Mouse (Mus musculus) limb, embryonic 14.5 days (tissue): Measurements from ENCODE around the gene Cenpn. TPM values are rescaled to one million over a fixed set of nuclear protein-coding genes. Genes with fewer than 3 reads are reported as not detected.

Experiments
- ATAC-seq: fragments of 200-750 bp; cut with Nextera tagmentation; 2 replicates; pipeline ENCODE4 v1.8.0; 2017; ENCODE audit warnings: low read depth, moderate number of reproducible peaks, moderate TSS enrichment; ENCODE audit not compliant: low FRiP score
- DNase-seq: peaks from one replicate; pipeline ENCODE4 v3.0.0-alpha.2; 2015; ENCODE audit warnings: low spot score
- H3K27ac ChIP-seq: fragments of 300-500 bp; sonication (generic); replicated peaks from 2 replicates; pipeline ENCODE4 v1.5.1; 2014; ENCODE audit warnings: low read depth, mild to moderate bottlenecking, low read length, moderate library complexity, mixed read lengths
- H3K27me3 ChIP-seq: fragments of 300-500 bp; sonication (generic); 2 replicates; pipeline ENCODE4 v1.6.1; 2014; ENCODE audit warnings: low read length, mixed read lengths; ENCODE audit not compliant: control insufficient read depth, insufficient read depth
- H3K36me3 ChIP-seq: fragments of 300-500 bp; sonication (generic); 2 replicates; pipeline ENCODE4 v1.6.1; 2014; ENCODE audit warnings: mild to moderate bottlenecking, low read length, moderate library complexity, mixed read lengths; ENCODE audit not compliant: control insufficient read depth, insufficient read depth
- H3K4me1 ChIP-seq: fragments of 300-500 bp; sonication (generic); 2 replicates; pipeline ENCODE4 v1.6.1; 2014; ENCODE audit warnings: antibody characterized with exemption, low read length, mixed read lengths; ENCODE audit not compliant: control insufficient read depth, insufficient read depth
- H3K4me2 ChIP-seq: fragments of 300-500 bp; sonication (generic); replicated peaks from 2 replicates; pipeline ENCODE4 v1.6.1; 2014; ENCODE audit warnings: low read depth, mild to moderate bottlenecking, low read length, moderate library complexity; ENCODE audit not compliant: severe bottlenecking
- H3K4me3 ChIP-seq: fragments of 300-500 bp; sonication (generic); replicated peaks from 2 replicates; pipeline ENCODE4 v1.5.1; 2014; ENCODE audit warnings: low read length
- H3K9ac ChIP-seq: fragments of 300-500 bp; sonication (generic); 2 replicates; pipeline ENCODE4 v1.6.1; 2014; ENCODE audit warnings: mild to moderate bottlenecking, low read depth, low read length, moderate library complexity; ENCODE audit not compliant: severe bottlenecking
- H3K9me3 ChIP-seq: fragments of 300-500 bp; sonication (generic); 2 replicates; pipeline ENCODE4 v1.6.1; 2016; ENCODE audit warnings: low read length; ENCODE audit not compliant: control insufficient read depth
- POLR2A ChIP-seq: fragments of 200-500 bp; IDR thresholded peaks from 2 replicates; pipeline ENCODE4 v1.8.0; 2012; ENCODE audit warnings: inconsistent platforms, mild to moderate bottlenecking, moderate library complexity, borderline replicate concordance; ENCODE audit not compliant: insufficient read depth, insufficient read length; ENCODE audit errors: extremely low read depth
- WGBS: fragments of 180-500 bp; shearing (Covaris S2); extraction: QIAGEN DNeasy Blood & Tissue Kit; methylation state at CpG from one replicate; pipeline ENCODE4 v1.1.7; 2014; 5-methylcytosine and 5-hydroxymethylcytosine counted together
- polyA plus RNA-seq, 2 experiments: library from polyadenylated mRNA; depleted of rRNA in 1 of 2; stranded (reverse) in 1 of 2; unstranded in 1 of 2; fragments of >200 nt; fragmentation: Nextera tagmentation in 1 of 2; extraction: Ambion mirVana in 1 of 2; gene quantifications; 2 replicates each; pipeline versions ENCODE4 v1.2.1 to v1.2.3; 2012 to 2014

Cenpn gene
- polyA plus RNA-seq, 2 experiments, result 31.3 to 39.7 TPM

DNA sequence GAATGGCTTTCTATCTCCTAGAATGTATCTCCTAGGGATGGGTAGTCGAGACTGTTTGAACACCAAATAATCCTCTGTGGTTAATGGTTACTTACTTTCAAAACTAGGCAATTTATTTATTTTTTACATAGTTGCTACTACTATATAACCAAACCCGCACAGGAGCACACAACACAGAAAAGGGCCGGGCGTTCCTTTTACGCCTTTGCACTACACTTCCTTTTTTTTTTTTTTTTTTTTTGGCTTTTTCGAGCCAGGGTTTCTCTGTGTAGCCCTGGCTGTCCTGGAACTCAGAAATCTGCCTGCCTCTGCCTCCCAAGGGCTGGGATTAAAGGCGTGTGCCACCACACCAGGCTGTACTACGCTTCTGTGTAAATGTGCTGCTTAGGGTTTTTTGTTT lies 40.1 kb upstream of the Cenpn start:
- ATAC-seq (no peak), DNase-seq (no peak)
- Histone ChIP-seq H3K4me1 (no peaks in the 10 kb centered on the region), H3K4me2 (no peak overlapping the region), H3K27ac (no peak overlapping the region), H3K9ac (no peak overlapping the region), H3K36me3 (no peaks in the 10 kb centered on the region), H3K4me3 (no peak overlapping the region), H3K9me3 (no peaks in the 10 kb centered on the region), H3K27me3 (no peaks in the 10 kb centered on the region)
- no peak for TF ChIP-seq POLR2A
- WGBS, result 95% methylated on average over 8 of the region's 8 CpGs

DNA sequence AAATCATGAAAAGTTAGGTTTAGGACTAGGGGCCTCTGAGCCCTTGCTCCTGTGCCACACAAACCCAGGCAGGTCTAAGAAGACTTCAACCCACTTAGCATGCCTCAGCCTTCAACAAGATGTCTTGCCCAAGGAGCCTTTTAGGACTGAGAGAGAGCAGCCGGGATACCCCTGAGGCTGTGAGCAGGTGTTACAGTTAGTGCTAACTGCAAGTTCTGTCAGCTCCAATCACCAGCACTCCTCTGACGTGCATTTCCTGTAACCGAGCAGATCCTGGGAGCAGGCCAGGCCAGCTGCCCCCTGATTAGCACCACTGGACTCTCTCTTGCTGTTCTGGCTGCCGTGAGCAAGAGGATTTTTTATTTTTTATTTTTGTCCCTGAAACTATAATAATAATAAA lies 33.7 kb upstream of the Cenpn start:
- H3K27me3 ChIP-seq, result no peaks in the 10 kb centered on the region
- no peak overlapping the region for H3K4me3 ChIP-seq
- 41% methylated on average over 4 of the region's 4 CpGs for WGBS
- peaks cover 26% of the 10 kb centered on the region for H3K36me3 ChIP-seq
- DNase-seq (no peak), ATAC-seq (no peak)
- H3K27ac ChIP-seq, result no peak overlapping the region
- H3K4me2 ChIP-seq, result no peak overlapping the region
- TF ChIP-seq POLR2A, result no peak
- no peaks in the 10 kb centered on the region for H3K4me1 ChIP-seq
- H3K9ac ChIP-seq, result no peak overlapping the region
- H3K9me3 ChIP-seq, result no peaks in the 10 kb centered on the region

DNA sequence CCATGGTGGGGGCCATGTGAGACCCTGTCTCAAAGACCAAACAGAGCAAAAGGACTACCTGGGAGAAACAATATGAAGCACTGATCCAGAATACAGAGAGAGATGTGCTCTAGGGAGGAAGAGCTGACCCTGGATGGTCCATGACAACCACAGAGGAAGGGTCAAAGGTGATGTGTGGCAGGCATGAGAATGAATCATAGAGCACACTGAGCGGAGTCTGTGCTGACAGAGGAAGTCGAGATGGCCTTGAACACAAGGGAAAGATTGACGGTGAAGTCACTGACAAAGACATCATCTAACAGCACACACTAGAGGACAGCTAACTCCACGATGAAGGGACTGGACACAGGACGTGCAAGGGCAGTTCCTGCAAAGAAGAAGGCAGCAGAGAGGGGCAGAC lies 30.1 kb upstream of the Cenpn start:
- Histone ChIP-seq H3K4me2 (no peak overlapping the region), H3K4me3 (no peak overlapping the region), H3K9ac (no peak overlapping the region), H3K9me3 (no peaks in the 10 kb centered on the region), H3K4me1 (no peaks in the 10 kb centered on the region), H3K27ac (no peak overlapping the region), H3K36me3 (peaks cover 26% of the 10 kb centered on the region), H3K27me3 (no peaks in the 10 kb centered on the region)
- 93% methylated on average over 5 of the region's 5 CpGs for WGBS
- DNase-seq (no peak), ATAC-seq (no peak)
- no peak for TF ChIP-seq POLR2A

DNA sequence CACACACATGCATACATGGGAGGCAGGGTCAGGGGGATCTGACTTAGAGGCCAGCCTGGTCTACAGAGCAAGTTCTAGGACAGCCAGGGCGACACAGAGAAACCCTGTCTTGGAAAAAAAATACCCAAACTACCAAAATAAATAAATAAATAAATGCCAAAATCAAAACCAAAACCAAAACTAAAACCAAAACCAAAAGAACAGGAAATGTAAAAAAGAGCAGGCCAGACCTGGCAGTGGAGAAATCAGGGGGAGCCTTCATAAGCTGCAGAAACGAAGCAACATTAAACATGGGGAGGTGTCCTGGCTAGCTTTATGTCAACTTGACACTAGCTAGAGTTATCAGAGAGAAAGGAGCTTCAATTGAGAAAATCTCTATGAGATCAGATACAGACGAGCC lies 29.4 kb upstream of the Cenpn start:
- no peaks in the 10 kb centered on the region for H3K9me3 ChIP-seq
- 90% methylated on average over 3 of the region's 3 CpGs for WGBS
- H3K9ac ChIP-seq, result no peak overlapping the region
- DNase-seq (no peak), ATAC-seq (no peak)
- peaks cover 26% of the 10 kb centered on the region for H3K36me3 ChIP-seq
- H3K4me3 ChIP-seq, result no peak overlapping the region
- no peak for TF ChIP-seq POLR2A
- H3K27me3 ChIP-seq, result no peaks in the 10 kb centered on the region
- H3K4me1 ChIP-seq, result no peaks in the 10 kb centered on the region
- H3K27ac ChIP-seq, result no peak overlapping the region
- H3K4me2 ChIP-seq, result no peak overlapping the region

DNA sequence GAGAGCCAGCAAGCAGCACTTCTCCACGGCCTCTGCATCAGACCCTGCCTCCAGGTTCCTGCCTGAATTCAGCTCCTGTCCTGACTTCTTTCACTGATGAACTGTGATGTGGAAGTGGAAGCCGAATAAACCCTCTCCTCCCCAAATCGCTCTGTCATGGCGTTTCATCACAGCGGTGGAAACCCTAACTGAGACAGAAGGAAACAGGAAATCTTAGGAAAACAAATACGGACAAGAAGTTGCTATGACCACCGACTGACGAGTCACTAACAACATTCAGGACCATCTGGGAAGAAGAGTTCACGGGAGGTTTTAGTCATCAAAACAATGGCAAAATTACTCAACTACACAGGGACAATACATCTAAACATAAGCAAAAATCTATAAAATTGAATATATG lies 28.9 kb upstream of the Cenpn start:
- Histone ChIP-seq H3K4me1 (no peaks in the 10 kb centered on the region), H3K27me3 (no peaks in the 10 kb centered on the region), H3K9ac (no peak overlapping the region), H3K9me3 (no peaks in the 10 kb centered on the region), H3K36me3 (peaks cover 22% of the 10 kb centered on the region), H3K4me3 (no peak overlapping the region), H3K27ac (no peak overlapping the region), H3K4me2 (no peak overlapping the region)
- TF ChIP-seq POLR2A, result no peak
- ATAC-seq, result no peak
- no peak for DNase-seq
- 82% methylated on average over 9 of the region's 9 CpGs for WGBS

DNA sequence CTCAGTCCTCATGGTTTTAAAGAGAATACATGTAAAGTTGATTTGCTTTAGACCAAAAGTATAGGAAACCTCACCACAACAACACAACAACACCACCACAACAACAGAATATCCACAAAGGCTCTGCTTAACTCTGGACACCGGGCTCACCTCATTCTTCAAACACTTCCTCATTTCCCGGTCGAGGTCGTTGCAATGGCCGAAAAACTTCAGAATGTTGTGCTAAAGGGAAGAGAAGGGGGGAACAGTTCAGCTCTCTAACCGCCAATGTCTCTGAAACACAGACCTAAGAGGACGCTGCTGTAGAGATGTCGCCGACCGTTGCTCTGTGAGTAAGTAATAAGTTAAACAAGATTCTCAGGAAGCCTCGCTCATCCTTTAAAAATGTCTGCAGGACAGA lies 27.6 kb upstream of the Cenpn start:
- Histone ChIP-seq H3K36me3 (peaks cover 15% of the 10 kb centered on the region), H3K4me1 (no peaks in the 10 kb centered on the region), H3K9ac (no peak overlapping the region), H3K4me2 (no peak overlapping the region), H3K27me3 (no peaks in the 10 kb centered on the region), H3K4me3 (no peak overlapping the region), H3K27ac (no peak overlapping the region), H3K9me3 (no peaks in the 10 kb centered on the region)
- DNase-seq (no peak), ATAC-seq (no peak)
- no peak for TF ChIP-seq POLR2A
- 90% methylated on average over 11 of the region's 11 CpGs for WGBS
